In genomic region chr1:88705799-88706198, GRCm38 (mm10) we compare ENCODE assay signal across 8 mouse cellular contexts. TPM values are rescaled to one million over a fixed set of nuclear protein-coding genes. Genes with fewer than 3 reads are reported as not detected.
A peak's percentile ranks its signal among the peaks of the same experiment; 100 is the strongest.
DNase-seq lines count a peak whose midpoint lies in the region; ATAC-seq and TF ChIP-seq lines count a peak whose summit lies in the region.

No protein-coding gene starts in this region.

- intact Hi-C loops in left cerebral cortex, adult 2 months (cut with DNase I) = loop anchor here (1.0 to 5.0 kb wide), 5 partner anchors 143 to 348 kb away; no protein-coding TSS in a partner anchor

- DNase-seq in ZHBTc4 (ENCODE audit: low read depth, low spot score) = peak; percentile 97
- peak; percentile 95 to 97 for DNase-seq in cerebellum, postnatal 36 days
- peak; percentile 91 for DNase-seq in gastrocnemius, adult 18-20 months (ENCODE audit: low spot score)
- peak; percentile 89 for DNase-seq in hindlimb bud, embryonic 11.5 days (ENCODE audit: extremely low spot score, low read depth, low spot score)
- peak; percentile 91 to 93 for DNase-seq in left cerebral cortex, adult 2 months (ENCODE audit: extremely low spot score in 1 of 2, low spot score in 2 of 2)
- peak; percentile 94 for DNase-seq in right cerebral cortex, postnatal 14 days
- peak; percentile 94 for DNase-seq in urinary bladder, postnatal 25 days (ENCODE audit: low spot score)

- peak; percentile 75 for ATAC-seq in megakaryocyte-erythroid progenitor cell, adult 5-6 weeks (replicated peaks; ENCODE audit: low FRiP score, low TSS enrichment, poor library complexity, severe bottlenecking)

- peak; percentile 100 for TF ChIP-seq CTCF in left cerebral cortex, adult 2 months (IDR thresholded peaks at IDR 0.05)

- H3K4me3 ChIP-seq in left cerebral cortex, adult 2 months = peak overlapping the region; percentile 11

- H3K27ac ChIP-seq in left cerebral cortex, adult 2 months = peak overlapping the region; percentile 8; the same call in 1 of the 2 replicates

RNA-seq across cellular contexts. Expression of gene Arl4c, which starts 3.8 kb away (rescaled TPM):
- total RNA-seq in gastrocnemius, adult 18-20 months (2021) = under 1 TPM; 0.39 to 0.52 TPM
- total RNA-seq in left cerebral cortex, adult 2 months (2021) = 10 to 100 TPM; 35.7 to 39.2 TPM
- 0.87 and 1.6 TPM in 2 replicates for total RNA-seq in megakaryocyte-erythroid progenitor cell, adult 5-6 weeks (2014; fragmentation: Nextera tagmentation)
- 3.2 and 5.9 TPM in 2 replicates for total RNA-seq in megakaryocyte-erythroid progenitor cell, adult 5-6 weeks (2017)

Comparison
In these comparisons a context has a peak if more than half of its experiments do, and no peak if none do; other contexts are left out.
1. Peak in every context shown above with its lines: DNase-seq, ATAC-seq, H3K4me3 ChIP-seq and H3K27ac ChIP-seq.
2. RNA of gene Arl4c, which starts 3.8 kb away (total RNA-seq): 35.7 to 39.2 TPM in left cerebral cortex, adult 2 months; 0.87 to 5.9 TPM in megakaryocyte-erythroid progenitor cell, adult 5-6 weeks and 0.39 to 0.52 TPM in gastrocnemius, adult 18-20 months; every median in the first group is over 4 times any median in the second.